ENCODE assay signal across 17 mouse cellular contexts in the genomic region with DNA sequence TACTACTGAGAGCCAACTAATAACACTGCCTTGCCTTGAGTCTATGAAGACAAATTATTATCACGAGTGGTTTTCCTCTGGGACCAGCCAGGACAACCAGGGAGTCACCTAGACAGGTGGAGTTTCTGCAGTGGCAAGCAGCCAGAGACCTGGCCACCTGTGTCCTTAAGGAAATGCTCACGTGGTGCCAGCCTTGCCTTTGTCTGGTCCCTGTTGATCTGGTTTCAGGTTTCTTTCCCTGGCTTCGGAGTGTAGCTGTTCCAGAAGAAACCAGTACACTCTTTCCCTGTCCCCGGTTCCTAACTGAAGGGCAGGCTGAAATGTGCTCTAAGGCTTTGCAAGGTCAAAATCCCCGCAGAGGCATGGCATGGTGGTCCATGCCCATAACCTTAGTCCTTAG. TPM values are rescaled to one million over a fixed set of nuclear protein-coding genes. Genes with fewer than 3 reads are reported as not detected.
DNase-seq lines count a peak whose midpoint lies in the region; ATAC-seq and TF ChIP-seq lines count a peak whose summit lies in the region.
"Had no signal": no experiment of that assay in that cellular context is flagged by ENCODE, and none has a peak within 500 bp of the region (broad histone marks: within the 10 kb centered on the region; RNA-seq: fewer than 3 reads in every experiment).

No protein-coding gene starts in this region.

- ATAC-seq in intestine, postnatal 0 days, result peak; percentile 58
- ATAC-seq: hindbrain, postnatal 0 days had no signal

- peak; percentile 56 for DNase-seq in cerebellum, adult 9-11 months
- DNase-seq in cerebellum, postnatal 10 days, result no peak
- peak; percentile 71 to 86 for DNase-seq in kidney, postnatal 25 days
- DNase-seq in thymus, postnatal 4 days, result no peak
- no peak for DNase-seq in heart, postnatal 25 days (ENCODE audit: low spot score)
- DNase-seq in heart, adult 18-20 months, result no peak
- DNase-seq: heart, postnatal 36 days; layer of hippocampus, adult 9-11 months; liver; right cerebral cortex, postnatal 4 days had no signal

- H3K36me3 ChIP-seq in ES-Bruce4 (ENCODE audit: control insufficient read depth, insufficient read depth, low read length, poor library complexity, severe bottlenecking), result no peaks in the 10 kb centered on the region
- 0 out of 2 replicates have a peak, but pooled peaks cover 3% of the 10 kb centered on the region for H3K36me3 ChIP-seq in intestine, postnatal 0 days (ENCODE audit: control insufficient read depth, insufficient read depth)
- H3K36me3 ChIP-seq: forebrain, embryonic 10.5 days; G1E; neural tube, embryonic 12.5 days had no signal

- intact Hi-C loops in heart, postnatal 25 days (cut with DNase I), result no loop called here

- WGBS in intestine, postnatal 0 days, result 56% methylated on average over 5 of the region's 5 CpGs

- H3K4me3 ChIP-seq in ES-Bruce4 (ENCODE audit: low read depth, low read length), result no peak overlapping the region
- H3K4me3 ChIP-seq in intestine, postnatal 0 days (ENCODE audit: low read depth, low read length), result no peak overlapping the region
- H3K4me3 ChIP-seq: forebrain, embryonic 10.5 days; neural tube, embryonic 12.5 days had no signal

- H3K27me3 ChIP-seq in ES-Bruce4 (ENCODE audit: control insufficient read depth, insufficient read depth, low read length, poor library complexity, severe bottlenecking), result no peaks in the 10 kb centered on the region
- H3K27me3 ChIP-seq in intestine, postnatal 0 days (replicated peaks; ENCODE audit: control insufficient read depth, insufficient read depth, low read length), result no peaks in the 10 kb centered on the region
- H3K27me3 ChIP-seq: neural tube, embryonic 12.5 days had no signal

- no peak overlapping the region for H3K9ac ChIP-seq in ES-Bruce4 (ENCODE audit: low read depth, poor library complexity, severe bottlenecking)
- no peak overlapping the region for H3K9ac ChIP-seq in intestine, postnatal 0 days (ENCODE audit: low read depth, low read length)
- H3K9ac ChIP-seq: neural tube, embryonic 12.5 days had no signal

- H3K9me3 ChIP-seq in ES-Bruce4 (replicated peaks; ENCODE audit: control insufficient read depth, insufficient read depth, low read length, poor library complexity, severe bottlenecking), result no peaks in the 10 kb centered on the region
- no peaks in the 10 kb centered on the region for H3K9me3 ChIP-seq in intestine, postnatal 0 days (ENCODE audit: control insufficient read depth)
- H3K9me3 ChIP-seq: forebrain, embryonic 10.5 days; G1E; neural tube, embryonic 12.5 days had no signal

- TF ChIP-seq POLR2A in ES-Bruce4 (IDR thresholded peaks at IDR 0.05; ENCODE audit: insufficient read depth, low read length), result no peak

- no peaks in the 10 kb centered on the region for H3K4me1 ChIP-seq in ES-Bruce4 (ENCODE audit: control insufficient read depth, insufficient read depth, low read length)
- H3K4me1 ChIP-seq in intestine, postnatal 0 days (replicated peaks; ENCODE audit: control insufficient read depth, insufficient read depth, low read length), result no peaks in the 10 kb centered on the region
- H3K4me1 ChIP-seq: neural tube, embryonic 12.5 days had no signal

- no peak overlapping the region for H3K4me2 ChIP-seq in intestine, postnatal 0 days (replicated peaks; ENCODE audit: low read depth)
- H3K4me2 ChIP-seq: neural tube, embryonic 12.5 days had no signal

- peak; percentile 23; the same call in 1 of the 2 replicates for TF ChIP-seq EP300 in ES-Bruce4 (IDR thresholded peaks at IDR 0.05; ENCODE audit: insufficient read depth, low read depth, low read length)

- H3K27ac ChIP-seq in ES-Bruce4 (ENCODE audit: insufficient read depth, low read length), result no peak overlapping the region
- no peak overlapping the region for H3K27ac ChIP-seq in intestine, postnatal 0 days (ENCODE audit: low read depth, low read length)
- H3K27ac ChIP-seq: forebrain, embryonic 10.5 days; hindbrain, postnatal 0 days; neural tube, embryonic 12.5 days had no signal

- no peak for TF ChIP-seq CTCF in ES-Bruce4 (IDR thresholded peaks at IDR 0.05; ENCODE audit: low read depth, low read length)
- TF ChIP-seq CTCF in intestine, postnatal 0 days (IDR thresholded peaks at IDR 0.05; ENCODE audit: low read depth), result no peak

RNA-seq across cellular contexts. Expression of a gene that starts 7.9 kb away (rescaled TPM):
- 0.22 TPM in 1 of 2 replicates, not detected in the other for polyA plus RNA-seq in ES-Bruce4 (2011; ENCODE audit: insufficient read depth, insufficient read length, low read depth, missing spikeins)
- polyA plus RNA-seq in intestine, postnatal 0 days (2015; fragmentation: Nextera tagmentation; extraction: Ambion mirVana), result 6.8 and 6.9 TPM in 2 replicates
- total RNA-seq in heart, postnatal 25 days (2021), result 10 to 100 TPM; 29.4 to 30.6 TPM
- total RNA-seq in heart, adult 18-20 months (2021), result 10 to 100 TPM; 16.7 to 18.2 TPM
- polyA plus RNA-seq: G1E had no signal

RNA-seq across cellular contexts. Expression of a gene that starts 8.7 kb away (rescaled TPM):
- polyA plus RNA-seq in ES-Bruce4 (2011; ENCODE audit: insufficient read depth, insufficient read length, low read depth, missing spikeins), result 0.28 TPM in 1 of 2 replicates, not detected in the other
- polyA plus RNA-seq in intestine, postnatal 0 days (2015; fragmentation: Nextera tagmentation; extraction: Ambion mirVana), result 0.17 and 0.30 TPM in 2 replicates
- not detected for total RNA-seq in heart, postnatal 25 days (2021)
- under 1 TPM; 0.10 to 0.13 TPM for total RNA-seq in heart, adult 18-20 months (2021)
- total RNA-seq: gastrocnemius, adult 18-20 months; heart, postnatal 36 days had no signal
- polyA plus RNA-seq: G1E had no signal

RNA-seq across cellular contexts. Expression of a gene that starts 17.7 kb away (rescaled TPM):
- 19.6 and 25.5 TPM in 2 replicates for polyA plus RNA-seq in ES-Bruce4 (2011; ENCODE audit: insufficient read depth, insufficient read length, low read depth, missing spikeins)
- 283 and 284 TPM in 2 replicates for polyA plus RNA-seq in intestine, postnatal 0 days (2015; fragmentation: Nextera tagmentation; extraction: Ambion mirVana)
- 10 to 100 TPM; 40.6 to 44.9 TPM for total RNA-seq in heart, postnatal 25 days (2021)
- total RNA-seq in heart, adult 18-20 months (2021), result 10 to 100 TPM; 39.8 to 40.3 TPM
- total RNA-seq: G1E had no signal
- polyA plus RNA-seq: G1E had no signal

RNA-seq across cellular contexts. Expression of a gene that starts 43.7 kb away (rescaled TPM):
- polyA plus RNA-seq in ES-Bruce4 (2011; ENCODE audit: insufficient read depth, insufficient read length, low read depth, missing spikeins), result 79.4 and 80.7 TPM in 2 replicates
- polyA plus RNA-seq in intestine, postnatal 0 days (2015; fragmentation: Nextera tagmentation; extraction: Ambion mirVana), result 75.1 and 82.9 TPM in 2 replicates
- total RNA-seq in heart, postnatal 25 days (2021), result 100 to 1,000 TPM; 170 to 174 TPM
- total RNA-seq in heart, adult 18-20 months (2021), result 100 to 1,000 TPM; 139 to 154 TPM
- total RNA-seq: G1E had no signal
- polyA plus RNA-seq: G1E had no signal

RNA-seq across cellular contexts. Expression of a gene that starts 44.6 kb away (rescaled TPM):
- polyA plus RNA-seq in ES-Bruce4 (2011; ENCODE audit: insufficient read depth, insufficient read length, low read depth, missing spikeins), result 20.4 and 21.4 TPM in 2 replicates
- 31.1 and 32.0 TPM in 2 replicates for polyA plus RNA-seq in intestine, postnatal 0 days (2015; fragmentation: Nextera tagmentation; extraction: Ambion mirVana)
- total RNA-seq in heart, postnatal 25 days (2021), result 10 to 100 TPM; 19.5 to 20.2 TPM
- 10 to 100 TPM; 20.2 to 23.1 TPM for total RNA-seq in heart, adult 18-20 months (2021)

Comparison
In these comparisons a context has a peak if more than half of its experiments do, and no peak if none do; other contexts are left out.
1. DNase-seq: peak in cerebellum, adult 9-11 months (single experiment) and kidney, postnatal 25 days (2 of 2); none in cerebellum, postnatal 10 days (0 of 2), thymus, postnatal 4 days (single experiment), heart, postnatal 25 days (single experiment) and heart, adult 18-20 months (0 of 2).